Mouse (Mus musculus) neural tube, embryonic 11.5 days (tissue): ENCODE data around the gene Galnt2. TPM values are rescaled to one million over a fixed set of nuclear protein-coding genes. Genes with fewer than 3 reads are reported as not detected.

Experiments used
- ATAC-seq: fragments of 200-750 bp; cut with Nextera tagmentation; 2 replicates; pipeline ENCODE4 v1.8.0; 2017; ENCODE audit warnings: moderate number of reproducible peaks, mild to moderate bottlenecking, moderate TSS enrichment, moderate library complexity; ENCODE audit not compliant: insufficient read depth, low FRiP score, low TSS enrichment
- DNase-seq: peaks from one replicate; pipeline ENCODE4 v3.0.0-alpha.2; 2015; ENCODE audit warnings: low spot score
- H3K27ac ChIP-seq: fragments of 300-500 bp; sonication (generic); 2 replicates; pipeline ENCODE4 v1.5.1; 2014; ENCODE audit warnings: low read depth, mild to moderate bottlenecking, low read length
- H3K27me3 ChIP-seq: fragments of 300-500 bp; sonication (generic); 2 replicates; pipeline ENCODE4 v1.6.1; 2014; ENCODE audit warnings: mild to moderate bottlenecking, low read length, mixed read lengths; ENCODE audit not compliant: control insufficient read depth, insufficient read depth
- H3K36me3 ChIP-seq: fragments of 300-500 bp; sonication (generic); 2 replicates; pipeline ENCODE4 v1.6.1; 2014; ENCODE audit warnings: mild to moderate bottlenecking, low read length, moderate library complexity, mixed read lengths; ENCODE audit not compliant: control insufficient read depth, insufficient read depth
- H3K4me1 ChIP-seq: fragments of 300-500 bp; sonication (generic); 2 replicates; pipeline ENCODE4 v1.6.1; 2014; ENCODE audit warnings: low read length, mixed read lengths; ENCODE audit not compliant: control insufficient read depth, insufficient read depth
- H3K4me2 ChIP-seq: fragments of 300-500 bp; sonication (generic); 2 replicates; pipeline ENCODE4 v1.6.1; 2014; ENCODE audit warnings: low read depth, mild to moderate bottlenecking, moderate library complexity
- H3K4me3 ChIP-seq: fragments of 300-500 bp; sonication (generic); 2 replicates; pipeline ENCODE4 v1.5.1; 2014; ENCODE audit warnings: low read depth, low read length
- H3K9ac ChIP-seq: fragments of 300-500 bp; sonication (generic); 2 replicates; pipeline ENCODE4 v1.6.1; 2014; ENCODE audit warnings: mild to moderate bottlenecking, low read length
- H3K9me3 ChIP-seq: fragments of 300-500 bp; sonication (generic); 2 replicates; pipeline ENCODE4 v1.6.1; 2016; ENCODE audit warnings: low read length; ENCODE audit not compliant: control insufficient read depth
- WGBS: fragments of 180-500 bp; shearing (Covaris S2); extraction: QIAGEN DNeasy Blood & Tissue Kit; methylation state at CpG from one replicate; pipeline ENCODE4 v1.1.7; 2014; 5-methylcytosine and 5-hydroxymethylcytosine counted together
- polyA plus RNA-seq: library from polyadenylated mRNA; unstranded; fragments of >200 nt; fragmentation: Nextera tagmentation; extraction: Ambion mirVana; gene quantifications from 2 replicates; pipeline ENCODE4 v1.2.1, GENCODE M21; 2014

Galnt2 gene
- polyA plus RNA-seq, 1 experiment from 2014 or later, result 92.4 TPM

DNA sequence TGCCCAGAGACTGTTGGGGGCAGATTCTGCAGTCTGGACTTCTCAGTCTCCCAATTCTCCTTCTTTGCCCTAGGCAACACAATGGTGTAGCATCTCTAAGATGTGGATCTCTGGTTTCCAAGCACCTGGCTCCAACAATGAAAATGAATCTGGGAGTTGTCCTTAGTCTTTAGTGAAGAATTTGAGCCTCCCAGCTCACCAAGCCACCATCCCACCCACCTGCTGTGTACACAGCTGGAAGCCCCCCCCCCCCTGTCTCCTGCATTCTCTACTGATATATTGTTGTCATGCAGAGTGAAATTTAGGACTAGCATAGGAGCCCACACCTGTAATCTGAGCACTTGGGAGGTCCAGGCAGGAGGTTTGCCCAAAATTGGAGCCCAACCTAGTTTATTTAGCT is 14.2 kb upstream of the Galnt2 start:
- H3K4me3 ChIP-seq, result no peak overlapping the region
- no peaks in the 10 kb centered on the region for H3K4me1 ChIP-seq
- ATAC-seq (no peak), DNase-seq (no peak)
- no peaks in the 10 kb centered on the region for H3K27me3 ChIP-seq
- no peak overlapping the region for H3K9ac ChIP-seq
- no peaks in the 10 kb centered on the region for H3K36me3 ChIP-seq
- no peak overlapping the region for H3K4me2 ChIP-seq
- H3K27ac ChIP-seq, result no peak overlapping the region
- no peaks in the 10 kb centered on the region for H3K9me3 ChIP-seq

DNA sequence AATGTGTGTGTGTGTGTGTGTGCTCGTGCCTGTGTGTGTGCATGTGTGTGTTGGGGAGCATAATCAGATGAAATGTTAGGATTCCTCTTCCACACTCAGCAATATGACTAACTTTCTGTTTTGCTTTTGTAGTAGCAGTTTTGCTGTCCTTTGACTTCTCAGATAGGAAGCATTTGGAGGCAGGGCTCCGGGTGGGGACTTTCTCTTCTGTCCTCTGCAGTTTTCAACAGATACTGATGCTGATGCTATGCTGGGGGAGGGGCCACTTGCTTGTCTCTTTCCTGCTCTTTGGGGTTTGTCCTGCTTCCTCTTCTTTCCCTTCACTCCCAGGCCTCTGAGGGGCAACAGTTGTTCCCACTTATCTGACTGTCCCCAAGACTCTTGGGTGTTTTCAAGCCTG is 1.3 kb upstream of the Galnt2 start:
- H3K9ac ChIP-seq, result no peak overlapping the region
- H3K4me2 ChIP-seq, result no peak overlapping the region
- no peaks in the 10 kb centered on the region for H3K36me3 ChIP-seq
- DNase-seq (no peak), ATAC-seq (no peak)
- no peaks in the 10 kb centered on the region for H3K27me3 ChIP-seq
- 70% methylated on average over 2 of the region's 2 CpGs for WGBS
- H3K4me3 ChIP-seq, result no peak overlapping the region
- no peak overlapping the region for H3K27ac ChIP-seq
- peaks cover 16% of the 10 kb centered on the region for H3K4me1 ChIP-seq
- H3K9me3 ChIP-seq, result no peaks in the 10 kb centered on the region

DNA sequence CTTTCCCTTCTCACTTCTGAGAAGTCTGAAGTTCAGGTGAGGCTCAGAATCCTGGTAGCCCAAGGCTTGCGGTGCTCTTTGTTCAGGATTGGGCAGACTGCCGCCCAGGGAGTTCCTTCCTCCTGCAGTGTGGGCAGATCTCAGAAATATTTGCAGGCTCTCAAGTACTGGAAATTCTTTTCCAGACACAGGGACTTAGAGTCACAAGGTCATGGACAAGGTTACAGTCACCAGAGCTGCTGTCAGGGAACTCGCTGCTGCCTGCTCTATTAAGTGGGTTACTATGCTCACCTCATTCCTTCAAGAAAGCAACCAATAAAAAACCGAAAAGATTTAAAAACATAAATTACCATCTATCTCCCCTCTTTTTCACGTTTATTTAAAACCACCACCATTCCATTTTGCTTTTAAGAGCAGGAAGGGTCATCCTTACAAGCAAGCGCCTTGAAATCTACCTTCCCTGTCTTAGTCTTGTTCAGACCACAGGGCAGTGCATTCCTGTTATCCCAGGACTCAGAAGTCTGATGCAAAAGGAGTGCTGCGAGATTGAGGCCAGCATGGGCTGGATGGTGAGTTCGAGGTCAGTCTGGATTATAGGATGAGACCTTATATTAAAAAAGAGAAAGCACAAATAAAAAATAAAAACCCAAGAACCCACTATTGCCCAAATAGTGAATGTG is 555 bp upstream of the Galnt2 start:
- DNase-seq (no peak), ATAC-seq (peak; percentile 60)
- Histone ChIP-seq H3K4me1 (peaks cover 16% of the 10 kb centered on the region), H3K9ac (no peak overlapping the region; the same call in 1 of the 2 replicates), H3K4me3 (peak overlapping the region; percentile 95), H3K9me3 (no peaks in the 10 kb centered on the region), H3K36me3 (no peaks in the 10 kb centered on the region), H3K4me2 (peak overlapping the region; percentile 98), H3K27ac (no peak overlapping the region), H3K27me3 (no peaks in the 10 kb centered on the region)
- 59% methylated on average over 8 of the region's 8 CpGs for WGBS

DNA sequence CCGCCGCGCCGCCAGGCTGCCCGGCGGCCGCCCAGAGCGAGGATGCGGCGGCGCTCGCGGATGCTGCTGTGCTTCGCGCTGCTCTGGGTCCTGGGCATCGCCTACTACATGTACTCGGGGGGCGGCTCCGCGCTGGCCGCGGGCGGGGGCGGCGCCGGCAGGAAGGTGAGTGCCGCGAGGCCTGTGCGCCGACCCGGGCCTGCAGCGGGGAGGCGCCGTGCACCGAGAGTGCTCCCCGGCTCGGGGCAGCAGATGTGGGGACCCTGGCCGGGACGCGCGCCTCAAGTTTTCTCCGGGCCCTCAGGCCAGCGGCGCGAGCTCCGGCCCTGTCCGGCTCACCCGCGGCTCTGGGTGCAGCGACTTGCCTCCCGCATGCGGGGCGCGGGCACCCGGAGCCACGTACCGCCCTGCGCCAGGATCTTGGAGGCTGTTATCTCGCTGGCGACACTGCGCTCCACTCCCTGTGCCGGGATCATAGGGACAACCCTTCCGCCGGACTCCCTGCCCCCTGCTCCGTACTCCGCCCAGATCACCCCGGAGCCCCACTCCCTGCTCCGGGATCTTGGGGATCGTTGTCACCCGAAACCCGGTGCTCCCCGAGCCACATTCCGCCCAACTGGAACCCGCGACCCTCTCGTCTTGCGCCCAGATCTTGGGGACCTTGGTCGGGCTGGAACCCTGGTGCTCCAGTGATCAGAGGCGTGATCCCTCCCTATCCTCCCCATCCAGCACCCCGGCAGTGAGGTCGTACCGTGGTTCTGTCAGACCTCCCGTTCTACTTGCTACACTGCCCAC is 491 bp downstream of the Galnt2 start:
- Histone ChIP-seq H3K27ac (peak overlapping the region; percentile 75), H3K4me3 (peak overlapping the region; percentile 95), H3K27me3 (no peaks in the 10 kb centered on the region), H3K9ac (peak overlapping the region; percentile 93), H3K4me2 (peak overlapping the region; percentile 98), H3K9me3 (no peaks in the 10 kb centered on the region), H3K36me3 (no peaks in the 10 kb centered on the region), H3K4me1 (peaks cover 16% of the 10 kb centered on the region)
- ATAC-seq (peak; percentile 48; the same call in 1 of the 2 replicates), DNase-seq (no peak)
- WGBS, result under 1% methylated on average over 78 of the region's 83 CpGs

DNA sequence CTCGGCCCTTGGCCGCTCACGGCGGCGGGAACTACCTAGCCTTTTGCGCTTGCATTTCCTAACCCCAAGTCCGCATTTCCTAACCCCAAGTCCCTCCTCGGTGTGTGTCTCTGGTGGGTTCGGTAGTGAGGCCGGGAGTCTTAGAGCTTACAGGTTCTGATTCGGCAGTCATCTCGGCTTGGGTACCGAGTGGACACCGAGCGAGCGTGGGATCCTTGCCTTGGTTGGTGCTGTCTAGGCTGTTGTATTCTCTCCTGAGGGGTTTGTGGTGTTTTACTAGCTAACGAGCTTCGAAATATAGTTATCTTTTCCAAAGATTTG is 1.0 kb downstream of the Galnt2 start:
- Histone ChIP-seq H3K27ac (no peak overlapping the region), H3K4me2 (peak overlapping the region; percentile 98), H3K9ac (peak overlapping the region; percentile 93), H3K27me3 (no peaks in the 10 kb centered on the region), H3K4me1 (peaks cover 16% of the 10 kb centered on the region), H3K9me3 (no peaks in the 10 kb centered on the region), H3K4me3 (peak overlapping the region; percentile 95), H3K36me3 (no peaks in the 10 kb centered on the region)
- WGBS, result 3% methylated on average over 18 of the region's 18 CpGs
- no peak for ATAC-seq
- no peak for DNase-seq

DNA sequence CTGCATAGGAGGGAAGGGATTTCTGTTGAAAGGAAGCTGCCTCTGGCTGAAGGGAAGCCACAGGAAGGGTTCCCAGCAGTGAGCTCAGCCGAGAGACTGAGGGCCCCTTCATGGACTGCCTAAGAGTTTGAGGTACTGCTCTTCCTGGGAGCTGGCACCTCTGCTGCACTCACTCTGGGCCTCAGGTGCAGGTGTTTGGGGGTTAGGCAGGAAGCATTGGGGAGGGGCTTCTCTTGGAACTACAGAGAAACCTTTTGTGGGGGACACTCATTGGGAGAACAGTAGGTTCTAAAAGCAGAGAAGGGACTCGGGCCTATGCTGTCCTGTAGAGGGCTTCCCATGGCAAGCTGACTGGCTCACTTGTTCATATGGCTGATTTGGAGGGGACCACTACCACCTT is 3.3 kb downstream of the Galnt2 start:
- H3K9ac ChIP-seq, result no peak overlapping the region
- no peak for DNase-seq
- no peak overlapping the region for H3K27ac ChIP-seq
- H3K4me2 ChIP-seq, result no peak overlapping the region
- peaks cover 22% of the 10 kb centered on the region for H3K4me1 ChIP-seq
- 61% methylated on average over 2 of the region's 2 CpGs for WGBS
- no peak for ATAC-seq
- H3K4me3 ChIP-seq, result no peak overlapping the region
- no peaks in the 10 kb centered on the region for H3K36me3 ChIP-seq
- H3K27me3 ChIP-seq, result no peaks in the 10 kb centered on the region
- H3K9me3 ChIP-seq, result no peaks in the 10 kb centered on the region

DNA sequence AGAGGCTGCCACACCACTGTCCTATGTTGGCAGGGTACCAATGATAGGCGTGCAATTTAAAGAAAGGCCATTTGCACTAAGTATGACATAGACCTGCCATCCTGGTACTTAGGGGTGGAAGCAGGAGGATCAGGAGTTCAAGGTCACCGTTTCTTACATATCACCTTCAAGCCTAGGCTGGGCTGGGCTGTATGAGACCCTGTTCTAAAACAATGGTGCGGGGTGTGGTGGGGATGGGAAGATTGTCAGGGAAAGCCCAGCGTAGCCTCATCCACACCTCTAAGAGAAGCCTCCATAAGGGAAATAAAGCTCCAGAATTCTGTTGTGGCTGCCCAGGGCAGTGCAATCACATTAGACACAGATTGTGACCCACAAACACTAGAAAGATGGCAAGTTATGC is 4.3 kb downstream of the Galnt2 start:
- Histone ChIP-seq H3K4me3 (no peak overlapping the region), H3K9ac (no peak overlapping the region), H3K27ac (no peak overlapping the region), H3K36me3 (no peaks in the 10 kb centered on the region), H3K4me1 (peaks cover 22% of the 10 kb centered on the region), H3K9me3 (no peaks in the 10 kb centered on the region), H3K27me3 (no peaks in the 10 kb centered on the region), H3K4me2 (no peak overlapping the region)
- DNase-seq, result no peak
- WGBS, result 89% methylated on average over 4 of the region's 4 CpGs
- ATAC-seq, result no peak

DNA sequence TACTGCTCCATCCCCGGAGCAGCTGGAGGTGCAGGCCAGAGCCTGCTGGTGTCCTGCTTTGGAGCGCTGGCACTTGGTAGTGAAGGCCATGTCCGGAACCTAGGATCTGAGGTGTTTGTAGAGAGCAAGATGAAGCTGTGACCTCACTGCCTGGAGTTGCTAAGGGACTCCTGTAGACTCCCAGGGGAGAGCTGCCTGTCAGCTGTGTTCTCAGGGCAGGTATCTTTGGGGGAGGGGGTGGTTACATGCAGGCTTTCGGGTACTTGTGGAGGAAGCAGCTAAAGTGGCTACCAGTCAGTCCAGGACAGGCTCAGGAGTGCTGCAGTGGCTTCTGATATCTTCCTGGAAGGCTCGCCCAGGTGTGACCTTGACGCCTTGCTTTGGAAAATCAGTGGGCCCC is 8.2 kb downstream of the Galnt2 start:
- WGBS, result 79% methylated on average over 6 of the region's 6 CpGs
- Histone ChIP-seq H3K9ac (no peak overlapping the region), H3K4me2 (no peak overlapping the region), H3K4me3 (no peak overlapping the region), H3K4me1 (peaks cover 6% of the 10 kb centered on the region), H3K27ac (no peak overlapping the region), H3K27me3 (no peaks in the 10 kb centered on the region), H3K9me3 (no peaks in the 10 kb centered on the region), H3K36me3 (no peaks in the 10 kb centered on the region)
- DNase-seq, result no peak
- ATAC-seq, result no peak

DNA sequence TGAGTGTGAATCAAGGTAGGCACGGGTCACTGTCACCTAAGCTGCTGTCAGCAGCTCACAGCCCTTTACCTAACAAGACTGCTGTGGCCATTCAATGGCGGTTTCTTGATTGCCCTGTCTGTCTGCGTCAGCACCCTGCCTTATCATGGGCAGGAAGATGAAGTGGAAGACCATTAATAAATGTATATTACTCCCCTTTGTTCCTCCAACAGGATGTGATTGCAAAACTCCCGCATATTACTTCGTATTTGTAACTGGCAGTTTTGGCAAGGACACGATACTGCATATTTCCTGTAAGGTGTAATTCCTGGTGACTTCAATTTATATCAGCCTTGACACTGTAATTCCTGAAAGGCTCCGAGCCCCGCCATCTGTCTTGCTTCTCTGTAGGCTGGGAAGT is 9.7 kb downstream of the Galnt2 start:
- WGBS, result 79% methylated on average over 8 of the region's 8 CpGs
- H3K4me2 ChIP-seq, result no peak overlapping the region
- no peaks in the 10 kb centered on the region for H3K27me3 ChIP-seq
- H3K27ac ChIP-seq, result no peak overlapping the region
- H3K9ac ChIP-seq, result no peak overlapping the region
- H3K4me3 ChIP-seq, result no peak overlapping the region
- ATAC-seq (no peak), DNase-seq (no peak)
- H3K9me3 ChIP-seq, result no peaks in the 10 kb centered on the region
- no peaks in the 10 kb centered on the region for H3K36me3 ChIP-seq
- peaks cover 6% of the 10 kb centered on the region for H3K4me1 ChIP-seq
